8 mouse cellular contexts compared by ENCODE assay signal in the genomic region with DNA sequence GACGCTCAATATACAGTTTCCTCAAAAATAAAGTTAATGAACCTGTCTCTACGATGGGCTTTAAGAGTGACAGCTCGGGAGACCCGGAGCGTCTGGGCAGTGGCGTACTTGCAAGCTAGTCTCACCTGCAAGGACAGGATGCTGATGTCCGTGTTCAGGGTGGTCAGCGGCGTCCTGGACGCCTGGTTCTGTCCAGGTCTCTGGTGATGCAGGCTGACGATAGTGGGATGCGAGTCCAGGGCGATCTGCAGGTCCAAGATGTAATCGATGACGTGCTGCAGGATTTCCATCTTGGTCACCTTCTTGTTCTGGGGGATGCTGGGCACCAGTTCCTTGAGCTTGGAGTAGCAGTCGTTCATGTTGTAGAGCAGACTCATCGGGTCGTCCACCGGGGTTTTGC. TPM values are rescaled to one million over a fixed set of nuclear protein-coding genes. Genes with fewer than 3 reads are reported as not detected.
DNase-seq lines count a peak whose midpoint lies in the region; ATAC-seq and TF ChIP-seq lines count a peak whose summit lies in the region.

No protein-coding gene starts in this region.

- no peak for TF ChIP-seq CTCF in heart, adult 2 months (IDR thresholded peaks at IDR 0.05)
- TF ChIP-seq CTCF in liver, embryonic 14.5 days (IDR thresholded peaks at IDR 0.05; ENCODE audit: low read depth): no peak

- H3K9ac ChIP-seq in heart, adult 2 months (ENCODE audit: low read depth, low read length): peak overlapping the region; percentile 67
- peak overlapping the region; percentile 75 for H3K9ac ChIP-seq in forebrain, embryonic 13.5 days
- H3K9ac ChIP-seq in liver, embryonic 14.5 days (replicated peaks): peak overlapping the region; percentile 48

- H3K9me3 ChIP-seq in forebrain, embryonic 13.5 days (replicated peaks): no peaks in the 10 kb centered on the region
- H3K9me3 ChIP-seq in liver, embryonic 14.5 days (ENCODE audit: control insufficient read depth, low read length): no peaks in the 10 kb centered on the region

- WGBS in heart, adult 2 months: under 1% methylated on average over 19 of the region's 19 CpGs
- WGBS in forebrain, embryonic 13.5 days: under 1% methylated on average over 19 of the region's 19 CpGs
- 0% methylated on average over 19 of the region's 19 CpGs for WGBS in liver, embryonic 14.5 days (ENCODE audit: insufficient replicate concordance)

- H3K79me2 ChIP-seq in heart, adult 2 months (replicated peaks; ENCODE audit: control insufficient read depth, insufficient read depth, low read length): no peaks in the 10 kb centered on the region

- H3K27me3 ChIP-seq in heart, adult 2 months (ENCODE audit: control insufficient read depth, insufficient read depth, low read length): no peaks in the 10 kb centered on the region
- peaks cover 3% of the 10 kb centered on the region; the same call in 1 of the 2 replicates for H3K27me3 ChIP-seq in forebrain, embryonic 13.5 days
- peaks cover 78% of the 10 kb centered on the region for H3K27me3 ChIP-seq in liver, embryonic 14.5 days (ENCODE audit: control insufficient read depth, insufficient read depth, low read length)

- TF ChIP-seq POLR2A in heart, adult 2 months (IDR thresholded peaks at IDR 0.05; ENCODE audit: insufficient read depth, low read depth, low read length): no peak

- H3K4me2 ChIP-seq in forebrain, embryonic 13.5 days: peak overlapping the region; percentile 94
- H3K4me2 ChIP-seq in liver, embryonic 14.5 days (ENCODE audit: low read depth): peak overlapping the region; percentile 69

- H3K36me3 ChIP-seq in heart, adult 2 months (ENCODE audit: control insufficient read depth, insufficient read depth, low read length): no peaks in the 10 kb centered on the region
- H3K36me3 ChIP-seq in forebrain, embryonic 13.5 days (ENCODE audit: poor library complexity, severe bottlenecking): no peaks in the 10 kb centered on the region
- H3K36me3 ChIP-seq in liver, embryonic 14.5 days (replicated peaks; ENCODE audit: control insufficient read depth, insufficient read depth, low read depth): no peaks in the 10 kb centered on the region

- TF ChIP-seq EP300 in heart, adult 2 months (IDR thresholded peaks at IDR 0.05; ENCODE audit: insufficient read depth, low read depth, low read length): 0 out of 2 replicates have a peak, but pooled peaks have one; percentile 9
- no peak for TF ChIP-seq EP300 in liver, embryonic 14.5 days (IDR thresholded peaks at IDR 0.05; ENCODE audit: low read depth)

- no peaks in the 10 kb centered on the region for H3K4me1 ChIP-seq in heart, adult 2 months (ENCODE audit: control insufficient read depth, insufficient read depth, low read length)
- peaks cover 60% of the 10 kb centered on the region for H3K4me1 ChIP-seq in forebrain, embryonic 13.5 days
- no peaks in the 10 kb centered on the region for H3K4me1 ChIP-seq in liver, embryonic 14.5 days (replicated peaks; ENCODE audit: control insufficient read depth in 2 of 2, insufficient read depth in 2 of 2, low read length in 1 of 2)

- no peak for DNase-seq in heart, adult 2 months
- no peak for DNase-seq in heart, postnatal 10 days
- DNase-seq in liver, embryonic 14.5 days (ENCODE audit: low read depth in 3 of 3, low spot score in 3 of 3): no peak
- peak; percentile 54 for DNase-seq in testis, postnatal 10 days (ENCODE audit: low spot score)
- no peak for DNase-seq in adrenal gland, adult 2 months
- no peak for DNase-seq in cerebellum, postnatal 36 days

- ATAC-seq in CD4-positive, CD25-positive, alpha-beta regulatory T cell, adult 4 months: peak; percentile 7
- ATAC-seq in forebrain, embryonic 13.5 days: peak; percentile 3; the same call in 1 of the 2 replicates
- ATAC-seq in liver, embryonic 14.5 days (ENCODE audit: insufficient read depth): no peak

- intact Hi-C loops in heart, adult 2 months (cut with DNase I): loop anchor here (1.0 to 10.0 kb wide), 5 partner anchors 24 to 1349 kb away; a partner anchor contains a TSS
- intact Hi-C loops in heart, postnatal 10 days (cut with DNase I): loop anchor here (5.0 to 10.0 kb wide), 2 partner anchors 207 to 729 kb away; no protein-coding TSS in a partner anchor

- H3K27ac ChIP-seq in heart, adult 2 months: peak overlapping the region; percentile 98
- H3K27ac ChIP-seq in forebrain, embryonic 13.5 days: peak overlapping the region; percentile 41
- H3K27ac ChIP-seq in liver, embryonic 14.5 days: no peak overlapping the region

- H3K4me3 ChIP-seq in heart, adult 2 months: peak overlapping the region; percentile 77
- H3K4me3 ChIP-seq in forebrain, embryonic 13.5 days: peak overlapping the region; percentile 60
- peak overlapping the region; percentile 49 to 77 for H3K4me3 ChIP-seq in liver, embryonic 14.5 days (ENCODE audit: insufficient read depth in 1 of 2, low read depth in 2 of 2, low read length in 2 of 2)

RNA-seq across cellular contexts. Expression of a gene that starts 1.4 kb away (rescaled TPM):
- total RNA-seq in heart, adult 2 months (2021): 10 to 100 TPM in 1 of 2 experiments, 1 to 10 TPM in 1; 9.3 to 11.9 TPM
- polyA plus RNA-seq in heart, adult 2 months (2012; rRNA removed): 26.7 and 27.8 TPM in 2 replicates
- total RNA-seq in heart, postnatal 10 days (2021): 10 to 100 TPM; 22.2 to 22.3 TPM
- polyA plus RNA-seq in CD4-positive, CD25-positive, alpha-beta regulatory T cell, adult 4 months (2017; shearing (Covaris generic)): 100 to 1,000 TPM; 249 to 258 TPM
- 195 and 253 TPM in 2 replicates for polyA plus RNA-seq in forebrain, embryonic 13.5 days (2015; fragmentation: Nextera tagmentation; extraction: Ambion mirVana)
- polyA plus RNA-seq in liver, embryonic 14.5 days (2012; rRNA removed): 46.3 and 57.7 TPM in 2 replicates
- polyA plus RNA-seq in liver, embryonic 14.5 days (2014; fragmentation: Nextera tagmentation; extraction: Ambion mirVana): 111 and 114 TPM in 2 replicates
- total RNA-seq in adrenal gland, adult 2 months (2021): 100 to 1,000 TPM; 314 to 605 TPM
- 408 and 447 TPM in 2 replicates for polyA plus RNA-seq in adrenal gland, adult 2 months (2012; rRNA removed)
